Mouse (Mus musculus) layer of hippocampus, postnatal 36 days (tissue): ENCODE results near the gene Arrb2. TPM values are rescaled to one million over a fixed set of nuclear protein-coding genes. Genes with fewer than 3 reads are reported as not detected.
"Not testable (repeated sequence)": the region's sequence is repeated elsewhere in the genome, so short reads cannot be mapped to it uniquely, and the experiment has no call there.

Experiments used
- DNase-seq, 2 experiments: peaks; one replicate each; pipeline ENCODE4 v3.0.0; 2022
- total RNA-seq, 2 experiments: library from RNA; stranded (reverse); gene quantifications; 2 replicates each; pipeline ENCODE4 v1.2.3; 2021

The Arrb2 gene
- total RNA-seq, result 100 to 1,000 TPM; 103 to 112 TPM

DNA sequence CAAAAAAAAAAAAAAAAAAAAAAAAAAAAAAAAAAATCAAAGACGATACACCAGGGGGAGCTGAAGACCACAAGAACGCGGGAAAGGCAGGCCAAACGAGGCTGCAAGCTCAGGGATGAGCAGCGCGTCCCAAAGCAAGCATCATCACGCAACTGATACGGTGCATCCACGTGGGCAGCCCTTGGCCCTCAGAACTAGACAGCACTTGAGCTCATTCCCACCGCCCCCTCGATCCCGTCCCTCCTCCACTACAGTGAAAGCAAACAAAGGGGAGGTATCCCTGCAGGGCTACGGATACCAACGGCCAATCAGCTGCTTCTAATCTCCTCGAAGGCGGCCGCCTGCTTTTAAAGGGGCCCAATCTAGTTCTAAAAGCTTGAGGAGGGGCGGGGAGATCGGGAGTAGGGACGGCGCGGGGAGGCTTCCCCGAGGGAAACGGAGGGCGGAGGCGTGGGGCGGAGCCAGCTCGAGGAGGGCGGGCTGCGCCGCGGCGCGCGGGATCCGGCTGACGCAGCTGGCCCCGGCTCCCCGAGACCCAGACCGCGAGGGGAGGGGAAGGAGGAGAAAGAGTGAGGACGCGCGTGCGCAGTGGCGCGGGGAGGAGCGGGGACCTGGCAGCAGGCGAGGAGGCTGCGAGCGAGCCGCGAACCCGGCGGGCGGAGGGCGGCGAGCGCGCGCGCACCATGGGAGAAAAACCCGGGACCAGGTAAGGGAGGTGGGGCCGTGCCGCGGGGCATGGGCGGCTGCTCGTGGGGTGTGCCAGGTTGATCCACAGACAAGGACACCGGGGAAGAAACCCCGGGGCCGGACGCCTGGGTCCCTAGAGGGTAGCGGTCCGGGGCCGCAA, at the start of gene Arrb2:
Arrb2 (plus strand) TSS at position 588 of the 847 bp plus-strand sequence.
- DNase-seq, result peak; percentile 99 to 100

DNA sequence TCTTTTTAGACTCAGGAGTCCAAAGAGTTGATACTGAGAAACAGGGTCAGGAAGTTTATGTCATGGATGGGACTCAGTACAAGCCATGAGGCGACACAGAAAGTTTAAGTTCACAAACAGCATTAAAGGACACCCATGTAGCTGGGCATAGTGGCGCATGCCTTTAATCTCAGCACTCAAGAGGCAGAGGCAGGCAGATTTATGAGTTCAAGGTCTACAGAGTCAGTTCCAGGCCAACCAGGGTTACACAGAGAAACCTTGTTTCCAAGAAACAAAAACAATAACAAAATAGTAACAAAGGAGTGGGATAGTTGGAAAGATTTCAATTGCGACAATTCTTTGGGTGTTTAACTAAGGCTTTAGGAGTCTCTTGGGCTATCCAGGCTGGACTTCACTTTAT, 48.3 kb upstream of the Arrb2 start:
- no peak for DNase-seq

DNA sequence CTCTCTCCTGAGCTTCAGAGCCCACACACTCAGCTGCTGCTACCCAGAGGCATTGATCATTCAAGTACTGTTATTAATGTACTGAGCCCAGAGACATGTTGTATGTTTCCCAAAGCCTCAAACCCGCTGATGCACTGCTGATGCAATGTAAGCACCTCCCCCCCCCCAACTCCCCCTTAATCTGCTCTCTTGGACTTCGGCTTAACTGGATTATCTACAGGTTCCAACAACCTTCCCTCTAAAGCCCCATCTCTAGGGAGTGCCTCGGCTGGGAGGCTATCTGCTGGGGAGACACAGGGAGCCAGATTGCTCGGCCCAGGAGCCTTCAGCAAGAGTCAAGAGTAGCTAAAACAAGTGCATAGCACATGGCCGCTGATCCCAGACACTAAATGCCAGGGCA, 45.0 kb upstream of the Arrb2 start:
- no peak for DNase-seq

DNA sequence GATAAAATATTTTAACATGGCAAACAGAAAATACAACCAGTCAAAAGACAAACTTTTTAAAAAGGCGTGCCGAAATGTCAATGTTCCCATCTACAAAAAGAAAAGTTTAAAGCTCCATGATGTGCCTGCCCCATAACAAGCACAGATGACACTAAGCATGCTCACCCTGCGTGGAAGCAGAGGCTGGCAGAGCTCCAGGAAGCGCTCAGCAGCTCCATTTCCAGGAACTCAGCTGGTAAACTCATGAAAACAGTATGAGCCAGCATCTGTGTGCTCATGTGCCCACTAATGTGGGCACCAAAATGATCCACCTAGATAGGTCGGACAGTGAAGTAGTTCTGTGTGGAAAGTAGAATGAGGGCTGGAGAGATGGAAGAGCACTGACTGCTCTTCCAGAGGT, 43.0 kb upstream of the Arrb2 start:
- DNase-seq, result peak; percentile 27 to 31

DNA sequence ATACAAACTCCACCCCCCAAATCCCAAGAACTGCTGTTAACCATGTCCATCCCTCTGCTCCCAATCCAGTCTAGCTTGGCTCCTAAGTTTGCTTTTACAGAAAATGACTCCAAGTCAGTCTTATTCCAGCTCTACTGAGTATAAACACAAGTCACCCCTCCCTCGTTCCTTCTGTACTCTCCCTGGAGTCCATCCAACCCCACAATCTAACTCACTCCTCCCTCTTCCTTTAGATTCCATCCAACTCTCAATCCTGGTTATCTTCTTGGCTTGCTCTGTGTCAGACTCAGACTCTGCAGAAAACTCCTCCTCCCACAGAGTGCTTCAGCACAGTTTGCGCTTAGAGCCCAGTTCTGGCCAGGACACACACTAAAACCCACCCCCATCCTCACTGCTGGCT, 28.8 kb upstream of the Arrb2 start:
- no peak for DNase-seq

DNA sequence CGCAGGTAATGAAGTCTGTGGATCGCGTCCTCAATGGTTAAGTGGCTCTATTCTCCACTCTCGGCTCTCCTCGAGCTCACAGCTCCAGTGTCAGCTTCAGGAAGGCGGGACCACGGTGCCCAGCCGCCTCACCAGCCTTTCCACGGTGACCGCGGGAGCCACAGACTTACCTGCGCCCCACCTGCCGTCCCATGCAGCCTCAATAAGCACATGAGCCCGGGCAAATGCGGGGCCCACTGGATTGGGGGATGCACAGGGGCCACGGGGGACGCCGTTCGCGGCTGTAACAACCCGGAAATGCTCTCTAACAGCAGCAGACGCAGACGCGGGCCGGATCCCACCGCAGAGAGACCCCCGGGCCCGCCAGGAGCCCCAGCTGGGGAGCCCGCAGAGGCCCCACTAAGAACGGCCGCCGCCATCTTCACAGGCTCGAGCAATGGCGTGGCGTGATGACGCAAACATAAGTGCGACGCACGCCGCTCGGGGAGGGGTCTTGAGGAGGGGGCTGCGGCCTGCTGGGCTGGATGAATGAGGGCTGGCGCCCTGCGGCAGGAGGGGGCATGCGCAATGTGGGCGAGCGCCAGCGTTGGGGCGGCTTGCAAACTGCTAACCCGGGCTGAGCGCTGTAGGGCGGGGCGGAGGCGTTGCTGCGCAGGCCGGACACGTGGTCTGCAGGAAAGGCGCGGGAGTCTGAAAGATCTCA, 22.7 kb upstream of the Arrb2 start, which contains the start of gene Pelp1:
Pelp1 (minus strand) TSS at position 438 of the 703 bp plus-strand sequence.
- DNase-seq, result peak; percentile 92 to 93

DNA sequence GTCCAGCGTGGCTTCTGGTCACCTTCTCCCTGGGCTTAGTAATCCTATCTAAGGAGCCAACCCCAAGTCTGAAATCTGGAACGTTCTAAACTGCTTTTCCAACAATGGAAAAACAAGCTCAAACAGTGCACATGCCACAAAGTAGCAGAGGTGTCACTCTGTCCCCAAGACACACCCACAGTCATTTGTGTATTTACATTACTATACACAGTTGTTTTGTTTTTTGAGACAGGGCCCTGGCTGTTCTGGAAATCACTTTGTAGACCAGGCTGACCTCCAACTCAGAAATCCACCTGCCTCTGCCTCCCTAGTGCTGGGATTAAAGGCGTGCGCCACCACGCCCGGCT, 22.2 kb upstream of the Arrb2 start:
- DNase-seq, result no peak

DNA sequence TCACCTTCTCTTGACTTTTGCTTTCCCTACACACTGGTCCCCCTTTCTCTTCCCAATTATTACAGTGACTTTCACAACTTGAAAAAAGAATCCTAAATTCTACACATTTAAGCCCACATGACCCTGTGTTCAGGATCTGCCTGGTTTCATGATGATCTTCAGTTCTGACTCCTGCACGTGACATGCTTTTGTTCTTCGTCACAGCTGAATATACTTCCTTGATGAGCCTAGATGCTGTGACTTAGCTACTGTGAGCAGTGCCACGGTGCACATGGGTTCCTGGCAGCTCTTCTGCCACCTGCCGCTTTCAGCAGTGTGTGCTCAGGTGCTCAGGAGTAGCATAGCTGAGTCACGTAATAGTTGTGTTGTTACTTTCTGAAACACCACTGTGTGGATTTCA, 19.8 kb upstream of the Arrb2 start:
- no peak for DNase-seq

DNA sequence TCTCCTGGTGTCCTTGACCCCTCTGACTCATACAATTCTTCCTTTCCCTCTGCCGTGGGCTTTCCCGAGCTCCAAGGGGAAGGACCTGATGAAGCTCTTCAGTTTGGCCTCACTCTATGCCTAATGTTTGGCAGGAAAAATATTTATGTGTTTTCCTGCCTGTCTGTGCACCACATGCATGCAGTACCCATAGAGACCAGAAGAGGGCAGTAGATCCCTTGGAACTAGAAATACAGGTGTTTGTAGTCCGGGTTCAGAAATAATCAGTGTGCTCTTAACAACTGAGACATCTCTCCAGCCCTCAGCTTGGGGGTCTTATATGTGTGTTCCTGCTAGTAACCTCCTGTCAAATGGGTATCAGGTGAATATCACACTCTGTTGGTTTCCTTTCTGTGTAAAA, 18.5 kb upstream of the Arrb2 start:
- peak; percentile 49 to 67 for DNase-seq

DNA sequence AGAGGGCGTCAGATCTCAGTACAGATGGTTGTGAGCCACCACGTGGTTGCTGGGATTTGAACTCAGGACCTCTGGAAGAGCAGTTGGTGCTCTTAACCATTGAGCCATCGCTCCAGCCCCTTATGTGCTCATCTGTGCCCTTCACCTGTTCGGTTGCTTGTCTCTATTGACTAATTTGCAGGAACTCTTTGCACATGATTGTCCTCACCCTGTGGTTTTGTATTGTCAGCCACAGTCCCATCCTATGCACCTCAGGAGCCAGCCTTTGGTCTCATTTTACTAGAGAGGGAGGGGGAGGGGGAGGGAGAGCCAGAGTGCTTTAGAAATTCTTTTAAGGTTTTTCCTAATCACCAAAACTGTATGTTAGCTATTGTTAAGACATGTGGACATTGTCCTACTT, 14.2 kb upstream of the Arrb2 start:
- no peak for DNase-seq

DNA sequence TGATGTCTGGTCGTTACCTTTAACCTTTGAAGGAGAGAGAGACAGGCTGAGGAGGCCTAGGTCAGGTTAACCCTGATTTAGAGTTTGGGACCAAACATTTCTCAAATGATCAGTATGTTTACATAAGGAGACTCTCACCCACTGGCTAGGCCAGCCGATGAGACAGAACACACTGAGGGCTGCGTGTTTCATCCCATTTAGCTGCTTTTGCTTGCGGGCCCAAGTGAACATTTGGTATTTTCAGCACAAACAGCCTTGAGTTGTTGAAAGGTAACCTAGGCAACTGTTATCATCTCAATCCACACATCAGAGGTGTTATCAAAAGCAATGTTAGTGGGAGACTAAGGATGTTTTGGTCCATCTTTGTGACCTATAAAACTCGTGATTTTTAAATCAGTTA, 12.9 kb upstream of the Arrb2 start:
- DNase-seq, result no peak

DNA sequence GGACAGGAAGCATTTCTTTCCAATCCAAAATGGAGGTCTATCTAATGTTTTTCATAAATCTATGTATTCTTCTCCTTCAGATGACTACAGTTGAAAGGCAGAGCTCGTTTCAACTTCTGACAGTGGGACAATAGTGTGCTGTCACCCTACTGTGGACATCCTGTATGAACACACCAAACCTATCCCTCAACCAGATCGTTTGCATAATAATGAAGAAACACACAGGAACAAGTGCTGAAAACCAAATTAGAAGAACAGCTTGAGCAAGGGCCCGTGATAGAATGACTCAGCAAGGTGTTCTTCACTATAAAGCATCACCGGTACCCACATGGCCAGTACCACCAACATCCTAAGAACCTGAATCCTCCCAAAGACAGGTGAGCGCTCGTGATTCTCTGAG, 5.8 kb upstream of the Arrb2 start:
- not testable (repeated sequence) for DNase-seq

DNA sequence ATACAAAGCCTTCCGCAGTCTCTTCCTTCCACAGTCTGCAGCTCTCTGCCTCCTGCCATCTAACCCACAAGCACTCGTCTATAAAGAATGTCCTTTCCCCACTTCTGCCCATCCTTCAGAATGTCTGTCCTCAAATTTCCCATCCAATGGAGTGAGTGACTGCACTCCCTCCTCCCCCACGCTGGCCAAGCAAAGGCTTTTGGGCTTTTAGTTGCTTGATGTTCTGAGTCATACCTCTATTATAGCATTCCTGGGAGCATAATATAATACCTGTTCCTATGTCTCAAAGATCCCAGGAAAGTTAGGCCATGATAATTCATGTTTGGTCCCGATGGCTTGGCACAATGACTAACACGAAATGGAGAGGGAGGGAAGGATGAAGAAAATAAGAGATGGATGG, 861 bp upstream of the Arrb2 start:
- DNase-seq, result no peak

DNA sequence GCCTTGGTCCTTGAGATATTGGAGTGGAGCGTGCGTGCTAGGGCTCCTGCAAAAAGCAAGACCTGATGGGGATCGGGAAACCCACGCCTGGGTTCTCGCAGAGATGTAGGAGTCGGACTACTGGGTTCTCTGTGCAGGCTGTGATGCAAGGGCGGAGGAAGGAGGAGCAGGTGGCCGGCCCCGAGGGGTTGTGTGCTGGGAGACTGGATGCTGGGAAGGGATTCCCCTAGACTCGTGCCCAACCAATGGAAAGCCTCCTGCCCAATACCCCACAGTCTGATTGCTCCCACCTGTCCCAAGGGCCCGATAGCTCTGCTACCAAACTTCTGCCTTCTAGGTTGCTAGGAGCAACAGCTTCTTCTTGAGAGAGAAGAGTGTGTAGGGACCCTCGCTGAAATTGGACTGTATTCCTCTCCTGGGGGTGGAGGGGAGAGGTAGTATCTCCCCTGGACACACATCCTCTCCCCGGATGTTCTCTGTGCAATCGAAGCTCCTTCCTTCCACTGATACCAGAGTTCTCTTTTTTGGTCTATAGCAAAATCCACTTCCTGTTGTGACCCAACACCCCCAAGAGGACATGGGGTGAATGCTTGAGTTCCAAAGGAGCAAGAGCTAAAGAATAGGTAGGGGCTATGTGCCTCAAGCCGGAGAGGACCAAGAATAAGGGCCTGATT, 597 bp downstream of the Arrb2 start:
- peak in 1 of 2 experiments; percentile 58 for DNase-seq

DNA sequence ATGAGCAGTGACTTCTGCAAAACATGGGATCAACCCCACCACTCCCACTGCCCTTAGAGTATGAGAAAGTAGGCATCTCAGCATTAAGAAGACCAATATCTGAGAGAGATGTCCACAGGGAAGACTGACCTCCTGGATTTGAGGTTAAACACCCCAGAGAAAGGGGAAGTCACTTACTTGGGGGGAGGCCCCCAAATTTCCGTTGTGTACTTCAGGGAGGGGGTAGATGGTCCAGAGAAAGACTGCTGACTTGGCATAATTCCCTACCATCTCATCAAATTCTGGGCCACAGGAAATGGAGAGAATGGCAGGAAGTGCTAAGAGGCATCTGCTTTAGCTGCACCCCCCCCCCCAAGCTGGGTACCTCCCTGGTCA, 1.1 kb downstream of the Arrb2 start:
- DNase-seq, result no peak

DNA sequence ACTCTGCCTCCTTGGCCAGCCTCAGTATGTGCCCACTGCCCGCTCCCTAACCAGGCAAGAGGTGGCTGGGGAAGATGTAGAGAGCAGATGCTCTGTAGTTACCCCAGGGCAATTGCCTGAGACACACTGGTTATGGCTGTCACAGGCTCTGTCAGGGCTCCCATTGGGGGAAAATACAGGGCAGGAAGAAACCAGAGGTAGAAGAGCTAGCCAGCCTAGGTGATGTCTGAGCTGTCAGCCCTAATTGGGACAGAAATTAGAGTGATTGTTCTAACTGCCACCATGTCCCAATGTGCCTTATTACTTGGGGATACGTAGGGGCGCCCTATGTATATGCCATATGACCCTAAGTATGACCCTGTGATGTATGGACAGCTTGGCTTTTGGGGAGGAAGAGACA, 1.5 kb downstream of the Arrb2 start:
- no peak for DNase-seq

DNA sequence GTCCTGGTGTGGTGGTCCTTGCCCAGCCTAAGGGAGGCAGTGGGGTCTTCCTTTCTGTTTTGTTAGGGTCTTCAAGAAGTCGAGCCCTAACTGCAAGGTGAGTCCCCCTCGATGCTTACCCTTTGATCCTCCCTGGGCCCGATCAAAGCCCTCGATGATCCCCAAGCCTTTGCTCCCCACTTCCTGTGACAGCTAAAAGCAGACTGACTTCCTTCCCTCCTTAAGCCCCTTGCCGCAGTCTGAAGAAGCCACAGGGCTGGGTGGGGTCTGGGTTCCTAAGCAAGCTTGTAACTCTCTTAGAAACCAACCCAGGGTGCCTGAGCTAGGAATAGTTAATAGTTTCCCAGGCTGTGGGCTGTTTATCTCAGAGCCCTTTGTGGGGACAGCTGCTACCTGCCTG, 3.0 kb downstream of the Arrb2 start:
- no peak for DNase-seq

DNA sequence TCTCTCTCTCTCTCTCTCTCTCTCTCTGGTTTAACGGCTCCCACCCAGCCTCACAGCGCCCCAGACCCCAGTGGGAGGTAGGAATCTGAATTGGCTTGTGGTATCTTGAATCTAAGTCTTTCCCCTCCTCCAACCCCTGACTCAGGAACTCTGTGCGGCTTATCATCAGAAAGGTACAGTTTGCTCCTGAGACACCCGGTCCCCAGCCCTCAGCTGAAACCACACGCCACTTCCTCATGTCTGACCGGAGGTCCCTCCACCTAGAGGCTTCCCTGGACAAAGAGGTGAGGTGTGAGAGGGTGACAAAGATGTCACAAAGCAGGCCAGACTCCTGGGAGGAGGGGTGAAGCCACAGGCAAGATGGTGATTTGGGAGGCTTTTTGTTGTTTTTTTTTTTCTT, 5.0 kb downstream of the Arrb2 start:
- DNase-seq, result no peak

DNA sequence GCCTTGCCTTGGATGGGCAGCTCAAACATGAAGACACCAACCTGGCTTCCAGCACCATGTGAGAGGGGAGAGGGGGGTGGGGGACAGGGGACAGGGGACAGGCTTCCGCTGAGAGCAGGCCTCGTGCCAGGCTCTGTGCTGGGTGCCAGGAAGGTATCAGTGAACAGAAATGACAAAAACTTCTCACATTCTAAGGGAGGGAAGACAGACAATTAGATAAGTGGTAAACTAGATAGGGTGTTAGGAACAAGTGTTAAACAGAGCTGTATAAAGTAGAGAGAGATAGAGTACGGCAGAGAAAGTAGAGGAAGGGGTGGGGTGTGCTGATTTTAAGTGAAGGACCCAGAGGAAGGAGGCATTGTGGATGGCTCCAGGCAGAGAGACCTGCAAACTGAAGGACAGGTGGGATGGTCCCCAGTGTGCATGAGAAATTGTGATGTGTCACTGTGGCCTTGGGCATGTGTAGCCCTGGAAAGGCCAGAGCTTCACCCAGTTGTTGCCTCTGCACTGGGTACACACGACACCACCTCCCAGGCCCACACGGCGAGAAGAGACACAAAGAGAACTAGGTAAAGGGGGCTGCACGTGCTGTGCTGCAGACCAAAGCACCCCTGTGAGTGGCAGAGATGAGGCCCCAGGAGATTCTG, 6.4 kb downstream of the Arrb2 start:
- DNase-seq, result no peak

DNA sequence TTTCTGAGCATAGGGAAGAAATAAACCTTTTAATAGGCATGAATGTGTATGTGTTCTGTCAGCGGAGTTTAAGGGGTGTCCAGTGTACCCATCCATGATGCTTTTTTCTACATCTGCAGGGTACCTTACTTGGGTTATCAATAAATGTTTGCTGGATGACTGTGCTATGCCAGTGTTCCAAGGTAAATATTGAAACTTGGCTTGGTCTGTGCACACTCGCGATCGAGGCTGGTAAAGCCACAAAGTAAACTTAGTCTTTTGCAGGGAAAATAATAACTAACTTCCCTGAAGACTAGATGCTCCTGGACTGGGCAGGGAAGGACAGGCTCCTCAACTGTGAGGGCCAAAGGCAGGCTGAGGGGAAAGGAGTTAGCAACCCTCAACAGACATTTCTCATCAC, 8.2 kb downstream of the Arrb2 start:
- DNase-seq, result no peak

DNA sequence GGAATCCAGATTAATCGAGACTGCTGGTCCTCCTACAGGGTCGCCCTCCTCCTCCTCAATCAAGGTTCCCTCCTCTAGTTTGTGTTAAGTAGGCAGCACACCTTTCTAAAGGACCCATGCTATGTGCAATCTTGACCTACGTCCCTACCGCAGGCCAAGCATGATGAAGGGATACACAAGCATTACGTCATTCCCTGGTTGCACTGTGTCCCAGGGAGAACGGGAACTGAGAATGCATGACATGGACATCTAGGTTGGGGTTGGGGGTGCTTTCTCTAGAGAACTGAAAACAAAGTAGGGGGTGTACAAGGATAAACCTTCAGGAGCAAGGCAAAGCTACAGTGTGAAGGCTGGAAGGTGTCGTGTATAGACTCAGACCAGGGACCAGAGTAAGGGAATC, 9.4 kb downstream of the Arrb2 start:
- DNase-seq, result no peak

DNA sequence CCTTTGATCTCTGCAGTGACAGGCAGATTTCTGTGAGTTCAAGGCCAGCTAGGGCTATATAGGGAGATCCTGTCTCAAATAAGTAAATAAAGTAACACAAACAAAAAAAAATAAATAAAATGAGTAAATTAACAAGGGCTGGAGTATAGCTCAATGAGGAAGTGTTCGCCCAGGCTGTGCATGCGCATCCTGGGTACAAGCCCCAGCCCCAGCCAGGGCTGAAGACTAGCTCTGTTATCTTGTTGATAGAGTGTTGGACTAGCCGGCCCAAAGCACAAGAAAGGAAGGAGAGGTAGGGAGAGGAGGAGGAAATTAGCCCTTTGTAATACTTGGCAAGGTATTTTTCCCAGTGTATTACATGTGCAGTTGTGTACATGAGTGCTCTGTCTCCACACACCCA, 11.5 kb downstream of the Arrb2 start:
- no peak for DNase-seq

DNA sequence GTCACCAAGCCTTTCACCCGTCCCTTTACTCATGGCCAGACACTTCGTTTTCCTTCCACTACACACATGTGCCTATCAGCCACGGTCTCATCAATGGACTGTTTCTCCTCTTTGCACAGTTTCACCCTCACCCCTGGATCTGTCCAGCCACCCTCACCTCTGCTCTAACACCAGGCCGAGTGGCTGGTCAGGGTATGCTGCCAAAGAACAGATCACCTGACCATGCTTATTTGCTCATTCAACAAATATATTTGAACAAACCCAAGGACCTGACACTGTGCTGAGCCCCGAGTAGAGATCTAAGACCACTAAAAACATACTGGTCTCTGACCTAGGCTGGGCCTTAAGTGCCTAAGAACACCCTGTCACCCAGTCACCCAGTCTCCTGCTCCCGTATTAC, 12.2 kb downstream of the Arrb2 start:
- no peak for DNase-seq
